Mouse (Mus musculus) CH12.LX (cell line): ENCODE measurements around the gene Ubap2.

Experiments
- CTCF ChIP-seq, 2 experiments: IDR thresholded peaks in 1 of 2; conservative IDR thresholded peaks in 1 of 2; 2 replicates each; pipeline ENCODE4 v1.5.1; 2011 to 2012; ENCODE audit warnings: low read depth in 2 of 2, low read length in 2 of 2, improper control_type of control experiment in 1 of 2, inconsistent platforms in 1 of 2, mild to moderate bottlenecking in 1 of 2, moderate library complexity in 1 of 2
- ETS1 ChIP-seq: conservative IDR thresholded peaks from 2 replicates; pipeline ENCODE4 v1.6.1; 2012; ENCODE audit warnings: low read depth, mild to moderate bottlenecking, inconsistent platforms, low read length, improper control_type of control experiment, moderate library complexity
- JUND ChIP-seq: conservative IDR thresholded peaks from 2 replicates; pipeline ENCODE4 v1.6.1; 2011; ENCODE audit warnings: low read depth, low read length, improper control_type of control experiment
- NRF1 ChIP-seq: IDR thresholded peaks from 2 replicates; pipeline ENCODE4 v1.6.1; 2014; ENCODE audit warnings: low read depth, mild to moderate bottlenecking, inconsistent platforms, low read length, improper control_type of control experiment, moderate library complexity
- POLR2A ChIP-seq: IDR thresholded peaks from 2 replicates; pipeline ENCODE4 v1.6.1; 2011; ENCODE audit warnings: low read depth, mild to moderate bottlenecking, improper control_type of control experiment, low read length
- USF2 ChIP-seq: conservative IDR thresholded peaks from 2 replicates; pipeline ENCODE4 v1.6.1; 2011; ENCODE audit warnings: low read depth, low read length, improper control_type of control experiment

DNA sequence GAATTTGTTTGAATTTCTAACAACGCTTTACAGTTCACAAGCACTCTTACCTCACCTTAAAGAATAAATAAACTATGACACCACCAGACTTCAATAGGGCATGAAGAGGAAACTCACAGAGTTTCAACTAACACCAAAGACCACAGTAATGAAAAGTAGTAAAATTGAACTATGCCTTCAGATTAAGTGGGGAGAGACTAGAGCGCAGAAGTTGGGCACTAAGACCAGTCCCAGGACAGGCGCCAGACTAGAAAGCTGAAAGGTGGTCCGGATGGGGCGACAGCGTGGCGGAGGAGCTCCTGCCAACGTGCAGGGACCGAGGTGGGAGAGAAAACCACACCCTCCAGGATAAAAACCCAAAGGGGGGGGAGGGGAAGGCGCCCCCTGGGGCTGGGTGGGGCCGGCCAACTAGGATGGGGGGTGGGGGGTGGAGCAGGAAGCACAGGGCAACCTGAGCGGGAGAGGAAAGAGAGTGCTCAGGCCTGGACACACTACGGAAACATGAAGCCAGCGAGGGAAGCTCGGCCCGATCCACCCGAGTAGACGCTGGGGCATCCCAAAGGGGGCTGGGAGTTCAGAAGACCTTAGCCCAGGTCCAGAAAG, 466 bp downstream of the Ubap2 start:
- no peak for TF ChIP-seq USF2
- no peak for TF ChIP-seq CTCF (conservative IDR thresholded peaks at IDR 0.05 in 1 of 2, IDR thresholded peaks at IDR 0.05 in 1 of 2; ENCODE audit: low read depth in 2 of 2, low read length in 2 of 2)
- 0 out of 2 replicates have a peak, but pooled peaks have one; percentile 22 for TF ChIP-seq ETS1
- TF ChIP-seq NRF1: no peak
- TF ChIP-seq JUND: no peak
- no peak for TF ChIP-seq POLR2A
